Mouse (Mus musculus) cerebellum, adult 2 months (tissue): ENCODE measurements around the gene Gpc2.

Experiments
- CTCF ChIP-seq: fragments of 200-500 bp; IDR thresholded peaks from 2 replicates; pipeline ENCODE4 v1.5.1; 2011; ENCODE audit warnings: low read depth, mild to moderate bottlenecking, control low read depth, low read length, moderate library complexity, borderline replicate concordance; ENCODE audit not compliant: insufficient read depth
- POLR2A ChIP-seq: fragments of 200-500 bp; IDR thresholded peaks from 2 replicates; pipeline ENCODE4 v1.6.1; 2011; ENCODE audit warnings: low read length, control low read depth, borderline replicate concordance; ENCODE audit not compliant: insufficient read depth

- TF ChIP-seq CTCF (no peak), POLR2A (no peak)
These were observed 14.4 kb upstream of the Gpc2 start for GRCm38 (mm10) chr5:138294158-138294557.
